Mouse (Mus musculus) heart, embryonic 13.5 days (tissue): ENCODE data around the gene Klkb1. TPM values are rescaled to one million over a fixed set of nuclear protein-coding genes. Genes with fewer than 3 reads are reported as not detected.

Experiments used
- ATAC-seq: fragments of 200-750 bp; cut with Nextera tagmentation; 2 replicates; pipeline ENCODE4 v1.8.0; 2017; ENCODE audit warnings: moderate TSS enrichment; ENCODE audit not compliant: insufficient number of reproducible peaks, low FRiP score, low TSS enrichment; ENCODE audit errors: extremely low read depth
- H3K27ac ChIP-seq: fragments of 300-500 bp; sonication (generic); replicated peaks from 2 replicates; pipeline ENCODE4 v1.5.1; 2015; ENCODE audit warnings: moderate library complexity, mild to moderate bottlenecking, inconsistent platforms
- H3K27me3 ChIP-seq: fragments of 300-500 bp; sonication (generic); replicated peaks from 2 replicates; pipeline ENCODE4 v1.6.1; 2015; ENCODE audit warnings: mild to moderate bottlenecking, inconsistent platforms
- H3K36me3 ChIP-seq: fragments of 300-500 bp; sonication (generic); 2 replicates; pipeline ENCODE4 v1.6.1; 2015; ENCODE audit warnings: mild to moderate bottlenecking, inconsistent platforms
- H3K4me1 ChIP-seq: fragments of 300-500 bp; sonication (generic); 2 replicates; pipeline ENCODE4 v1.6.1; 2015; ENCODE audit warnings: inconsistent platforms
- H3K4me2 ChIP-seq: fragments of 300-500 bp; sonication (generic); 2 replicates; pipeline ENCODE4 v1.6.1; 2015; ENCODE audit warnings: inconsistent platforms, mild to moderate bottlenecking, moderate library complexity
- H3K4me3 ChIP-seq: fragments of 300-500 bp; sonication (generic); 2 replicates; pipeline ENCODE4 v1.5.1; 2015; ENCODE audit warnings: moderate library complexity, mild to moderate bottlenecking, inconsistent platforms
- H3K9ac ChIP-seq: fragments of 300-500 bp; sonication (generic); 2 replicates; pipeline ENCODE4 v1.6.1; 2015; ENCODE audit warnings: inconsistent platforms, mild to moderate bottlenecking, moderate library complexity
- H3K9me3 ChIP-seq: fragments of 300-500 bp; sonication (generic); 2 replicates; pipeline ENCODE4 v1.6.1; 2016; ENCODE audit warnings: inconsistent platforms
- WGBS: fragments of 180-500 bp; shearing (Covaris S2); methylation state at CpG from one replicate; pipeline ENCODE4 v1.1.7; 2015; ENCODE audit warnings: mixed read lengths; 5-methylcytosine and 5-hydroxymethylcytosine counted together
- polyA plus RNA-seq: library from polyadenylated mRNA; unstranded; fragments of >200 nt; fragmentation: Nextera tagmentation; extraction: Ambion mirVana; gene quantifications from 2 replicates; pipeline ENCODE4 v1.2.1, GENCODE M21; 2015

Gene Klkb1
- polyA plus RNA-seq, 1 experiment from 2014 or later: not detected

- H3K27me3 ChIP-seq: no peaks in the 10 kb centered on the region
- no peaks in the 10 kb centered on the region for H3K9me3 ChIP-seq
- H3K4me1 ChIP-seq: peaks cover 4% of the 10 kb centered on the region
- no peak overlapping the region for H3K4me3 ChIP-seq
- no peak overlapping the region for H3K4me2 ChIP-seq
- H3K36me3 ChIP-seq: no peaks in the 10 kb centered on the region
- no peak overlapping the region for H3K9ac ChIP-seq
- ATAC-seq: no peak
- H3K27ac ChIP-seq: no peak overlapping the region
These were observed 26.2 kb downstream of the Klkb1 start for GRCm38 (mm10) chr8:45268485-45268884.

DNA sequence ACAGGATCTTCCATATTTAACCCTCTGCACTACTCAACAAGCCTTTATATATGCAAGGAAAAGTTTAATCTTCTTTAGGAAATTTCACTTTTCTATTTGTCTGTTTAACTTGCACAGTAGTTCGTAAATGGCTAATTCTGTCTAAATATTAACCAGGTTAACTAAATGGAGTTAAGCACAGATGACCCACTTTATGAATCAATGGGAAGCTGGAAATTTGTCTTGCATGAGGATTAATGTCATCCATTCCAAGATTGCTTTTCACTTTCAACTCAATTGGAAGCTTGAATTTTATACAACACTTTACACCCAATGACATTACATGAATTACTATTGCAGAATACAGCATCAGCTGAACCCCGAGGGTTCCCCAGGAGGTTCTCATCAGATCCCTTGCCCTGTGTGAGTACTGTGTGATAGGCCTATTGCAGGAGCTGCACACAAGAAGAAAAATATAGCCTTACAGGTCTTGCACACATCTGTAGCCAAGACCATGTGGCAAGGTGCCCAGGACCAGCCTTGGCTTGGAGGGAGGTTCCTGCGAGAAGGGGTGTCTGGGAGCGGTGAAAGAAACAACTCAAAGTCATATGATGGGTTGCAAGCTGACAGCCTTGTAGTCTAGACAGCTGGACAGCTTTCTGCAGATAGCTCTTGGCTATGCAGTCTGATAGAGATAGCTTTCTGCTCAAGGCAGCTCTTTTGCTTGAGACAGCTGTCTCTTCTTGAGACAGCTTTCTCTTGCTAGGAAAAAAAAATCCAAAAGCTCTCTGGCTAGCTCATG lies 26.9 kb downstream of the Klkb1 start:
- H3K4me2 ChIP-seq: no peak overlapping the region
- no peaks in the 10 kb centered on the region for H3K9me3 ChIP-seq
- H3K4me1 ChIP-seq: peaks cover 4% of the 10 kb centered on the region
- no peak overlapping the region for H3K4me3 ChIP-seq
- 67% methylated on average over 4 of the region's 4 CpGs for WGBS
- H3K27me3 ChIP-seq: no peaks in the 10 kb centered on the region
- H3K9ac ChIP-seq: no peak overlapping the region
- ATAC-seq: no peak
- H3K36me3 ChIP-seq: no peaks in the 10 kb centered on the region
- H3K27ac ChIP-seq: no peak overlapping the region

- no peaks in the 10 kb centered on the region for H3K27me3 ChIP-seq
- ATAC-seq: no peak
- no peaks in the 10 kb centered on the region for H3K36me3 ChIP-seq
- no peak overlapping the region for H3K27ac ChIP-seq
- no peak overlapping the region for H3K4me2 ChIP-seq
- no peak overlapping the region for H3K9ac ChIP-seq
- H3K4me3 ChIP-seq: no peak overlapping the region
- no peaks in the 10 kb centered on the region for H3K9me3 ChIP-seq
- 56% methylated on average over 8 of the region's 8 CpGs for WGBS
- peaks cover 4% of the 10 kb centered on the region for H3K4me1 ChIP-seq
These were observed 27.7 kb downstream of the Klkb1 start for GRCm38 (mm10) chr8:45266993-45267392.

- Histone ChIP-seq H3K27ac (no peak overlapping the region), H3K4me2 (no peak overlapping the region), H3K4me3 (no peak overlapping the region), H3K27me3 (no peaks in the 10 kb centered on the region), H3K9ac (no peak overlapping the region), H3K9me3 (no peaks in the 10 kb centered on the region), H3K4me1 (peaks cover 4% of the 10 kb centered on the region), H3K36me3 (no peaks in the 10 kb centered on the region)
- no peak for ATAC-seq
- WGBS: 73% methylated on average over 4 of the region's 4 CpGs
These were observed 29.7 kb downstream of the Klkb1 start for GRCm38 (mm10) chr8:45264918-45265317.

GRCm38 (mm10) chr8:45262851-45263250 lies 31.8 kb downstream of the Klkb1 start:
- WGBS: 69% methylated on average over 3 of the region's 3 CpGs

DNA sequence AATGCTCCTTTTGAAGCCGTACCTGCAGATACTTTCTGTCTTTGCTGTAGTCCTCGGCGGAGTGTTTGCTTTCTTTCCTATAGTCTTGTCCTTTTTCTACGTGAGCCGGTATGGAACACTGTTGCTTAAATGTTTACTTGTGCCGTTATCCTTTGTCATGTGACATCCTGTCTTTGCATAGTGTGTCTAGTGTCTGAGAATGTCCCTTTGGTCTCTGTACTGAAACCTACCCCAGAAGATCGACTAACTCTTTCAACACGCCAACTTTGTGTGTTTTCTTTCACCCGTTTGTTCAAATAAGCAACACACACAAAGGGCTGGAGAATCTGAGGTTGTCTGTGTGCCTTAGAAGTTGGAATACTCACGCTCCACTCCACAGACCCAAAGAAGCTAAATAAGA lies 32.7 kb downstream of the Klkb1 start, which contains the start of gene F11:
Gene F11, minus strand, starts transcription at position 112 of the 400 bp plus-strand sequence.
- Histone ChIP-seq H3K36me3 (no peaks in the 10 kb centered on the region), H3K9ac (no peak within 1 kb of the TSS), H3K4me2 (no peak within 1 kb of the TSS), H3K27ac (no peak within 1 kb of the TSS), H3K4me1 (no peaks in the 10 kb centered on the region), H3K9me3 (no peaks in the 10 kb centered on the region), H3K4me3 (no peak within 1 kb of the TSS), H3K27me3 (no peaks in the 10 kb centered on the region)
- ATAC-seq: no peak
- WGBS: 69% methylated on average over 10 of the region's 10 CpGs

More at GRCm38 (mm10) chr8:45262851-45263250, 31.8 kb downstream of the Klkb1 start:
- ATAC-seq: no peak
- no peak overlapping the region for H3K4me2 ChIP-seq
- H3K9me3 ChIP-seq: no peaks in the 10 kb centered on the region
- no peaks in the 10 kb centered on the region for H3K36me3 ChIP-seq
- no peak overlapping the region for H3K4me3 ChIP-seq
- peaks cover 2% of the 10 kb centered on the region for H3K4me1 ChIP-seq
- H3K27ac ChIP-seq: no peak overlapping the region
- H3K27me3 ChIP-seq: no peaks in the 10 kb centered on the region
- H3K9ac ChIP-seq: no peak overlapping the region

- Histone ChIP-seq H3K27me3 (no peaks in the 10 kb centered on the region), H3K4me1 (no peaks in the 10 kb centered on the region), H3K9me3 (no peaks in the 10 kb centered on the region), H3K4me3 (no peak overlapping the region), H3K27ac (no peak overlapping the region), H3K4me2 (no peak overlapping the region), H3K36me3 (no peaks in the 10 kb centered on the region), H3K9ac (no peak overlapping the region)
- WGBS: 72% methylated on average over 8 of the region's 8 CpGs
- ATAC-seq: no peak
These were observed 36.2 kb downstream of the Klkb1 start for GRCm38 (mm10) chr8:45258421-45258820.

DNA sequence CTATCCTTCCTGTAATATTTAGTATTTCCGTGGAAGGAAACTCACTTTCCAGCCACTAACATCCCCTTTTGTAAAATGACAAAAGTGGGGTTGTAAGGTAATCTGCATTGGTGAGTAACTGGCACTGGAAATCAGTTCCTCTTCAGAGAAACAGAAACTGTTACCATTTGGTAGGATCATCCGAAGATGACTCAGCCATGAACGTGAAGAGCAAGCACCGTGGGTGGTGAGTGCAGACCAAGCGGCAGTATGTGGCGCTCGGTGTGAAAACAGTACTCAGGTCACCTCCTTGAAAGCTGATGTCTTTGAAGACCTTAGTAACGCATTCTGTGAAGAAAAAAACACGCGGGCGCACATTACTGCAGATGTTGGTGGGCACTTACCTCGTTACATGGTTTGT lies 39.6 kb downstream of the Klkb1 start:
- WGBS: 74% methylated on average over 12 of the region's 12 CpGs
- Histone ChIP-seq H3K4me2 (no peak overlapping the region), H3K27me3 (no peaks in the 10 kb centered on the region), H3K9ac (no peak overlapping the region), H3K27ac (no peak overlapping the region), H3K4me3 (no peak overlapping the region), H3K36me3 (no peaks in the 10 kb centered on the region), H3K4me1 (no peaks in the 10 kb centered on the region), H3K9me3 (no peaks in the 10 kb centered on the region)
- no peak for ATAC-seq

GRCm38 (mm10) chr8:45254194-45254842 lies 40.3 kb downstream of the Klkb1 start:
- 65% methylated on average over 8 of the region's 8 CpGs for WGBS

GRCm38 (mm10) chr8:45253586-45253985 lies 41.1 kb downstream of the Klkb1 start:
- no peak overlapping the region for H3K27ac ChIP-seq
- H3K9ac ChIP-seq: no peak overlapping the region
- no peaks in the 10 kb centered on the region for H3K27me3 ChIP-seq
- WGBS: 85% methylated on average over 1 of the region's 1 CpGs
- no peak overlapping the region for H3K4me3 ChIP-seq
- H3K36me3 ChIP-seq: no peaks in the 10 kb centered on the region
- no peaks in the 10 kb centered on the region for H3K4me1 ChIP-seq
- H3K4me2 ChIP-seq: no peak overlapping the region
- no peaks in the 10 kb centered on the region for H3K9me3 ChIP-seq
- ATAC-seq: no peak

More at GRCm38 (mm10) chr8:45254194-45254842, 40.3 kb downstream of the Klkb1 start:
- Histone ChIP-seq H3K4me1 (no peaks in the 10 kb centered on the region), H3K4me2 (no peak overlapping the region), H3K36me3 (no peaks in the 10 kb centered on the region), H3K9ac (no peak overlapping the region), H3K27ac (no peak overlapping the region), H3K4me3 (no peak overlapping the region), H3K27me3 (no peaks in the 10 kb centered on the region), H3K9me3 (no peaks in the 10 kb centered on the region)
- no peak for ATAC-seq

DNA sequence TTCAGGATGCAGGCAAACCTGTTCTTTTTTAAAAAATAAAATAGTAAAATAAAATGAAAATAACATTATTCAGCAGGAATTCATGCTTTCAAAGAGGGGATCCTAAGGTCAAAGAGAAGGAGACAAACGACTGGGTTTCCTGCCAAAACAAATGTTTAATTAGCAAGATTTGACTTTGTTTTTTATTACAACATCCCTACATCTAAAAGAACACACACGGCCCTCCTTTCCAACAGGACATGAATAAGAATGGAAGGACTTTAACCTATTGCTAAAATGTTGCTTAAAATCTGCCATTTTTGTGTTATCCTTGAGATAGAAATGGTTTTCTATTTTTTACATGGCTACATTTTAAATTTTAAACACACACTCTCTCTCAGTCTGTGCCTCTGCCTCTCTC lies 41.5 kb downstream of the Klkb1 start:
- H3K4me3 ChIP-seq: no peak overlapping the region
- no peak overlapping the region for H3K9ac ChIP-seq
- no peaks in the 10 kb centered on the region for H3K36me3 ChIP-seq
- no peak for ATAC-seq
- H3K4me1 ChIP-seq: no peaks in the 10 kb centered on the region
- 41% methylated on average over 2 of the region's 2 CpGs for WGBS
- H3K9me3 ChIP-seq: no peaks in the 10 kb centered on the region
- no peaks in the 10 kb centered on the region for H3K27me3 ChIP-seq
- H3K4me2 ChIP-seq: no peak overlapping the region
- no peak overlapping the region for H3K27ac ChIP-seq

- Histone ChIP-seq H3K4me3 (no peak overlapping the region), H3K36me3 (no peaks in the 10 kb centered on the region), H3K27me3 (no peaks in the 10 kb centered on the region), H3K9me3 (no peaks in the 10 kb centered on the region), H3K4me1 (no peaks in the 10 kb centered on the region), H3K9ac (no peak overlapping the region), H3K4me2 (no peak overlapping the region), H3K27ac (no peak overlapping the region)
- no peak for ATAC-seq
- 65% methylated on average over 7 of the region's 7 CpGs for WGBS
These were observed 48.4 kb downstream of the Klkb1 start for GRCm38 (mm10) chr8:45246307-45246706.
